Mouse (Mus musculus) c-Kit-positive CD71-positive TER-119-positive erythroid progenitor cells, embryonic 14.5 days (primary cell): Measurements from ENCODE around the gene Scube3.
"Not testable (repeated sequence)": the region's sequence is repeated elsewhere in the genome, so short reads cannot be mapped to it uniquely, and the experiment has no call there.

Source experiments
- DNase-seq: peaks from one replicate; pipeline ENCODE4 v3.0.0-alpha.2; 2013; ENCODE audit warnings: low spot score

The Scube3 gene

GRCm38 (mm10) chr17:28222463-28222862 is 80.5 kb downstream of the Scube3 start:
- DNase-seq = not testable (repeated sequence)

DNA sequence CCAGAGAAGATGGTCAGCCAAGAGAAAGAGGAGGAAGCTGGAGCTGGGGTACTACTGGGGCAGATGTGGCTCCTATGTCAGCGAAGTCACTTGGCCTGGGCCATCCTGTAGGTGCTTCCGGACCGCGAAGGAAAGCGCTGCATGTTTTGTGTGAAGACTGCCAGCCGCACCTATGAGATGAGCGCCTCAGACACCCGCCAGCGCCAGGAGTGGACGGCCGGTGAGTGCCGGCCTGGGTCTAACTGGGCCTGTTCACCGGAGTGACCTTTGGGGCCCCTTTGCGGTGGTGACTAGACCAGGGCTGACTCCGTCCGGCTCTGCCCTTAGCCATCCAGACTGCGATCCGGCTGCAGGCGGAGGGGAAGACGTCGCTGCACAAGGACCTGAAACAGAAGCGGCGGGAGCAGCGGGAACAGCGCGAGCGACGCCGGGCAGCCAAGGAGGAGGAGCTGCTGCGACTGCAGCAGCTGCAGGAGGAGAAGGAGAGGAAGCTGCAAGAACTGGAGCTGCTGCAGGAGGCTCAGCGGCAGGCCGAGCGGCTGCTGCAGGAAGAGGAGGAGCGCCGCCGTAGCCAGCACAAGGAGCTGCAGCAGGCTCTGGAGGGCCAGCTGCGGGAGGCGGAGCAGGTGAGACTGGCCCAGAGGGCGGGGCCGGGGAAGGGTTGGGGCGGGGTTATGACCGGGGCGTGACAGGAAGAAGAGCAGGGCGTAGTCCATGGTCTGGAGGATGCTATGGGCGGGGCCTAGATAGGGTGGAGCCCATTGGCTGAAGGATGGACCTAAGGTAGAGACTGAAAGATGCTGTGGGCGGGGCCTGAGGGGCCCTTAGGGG is 81.8 kb downstream of the Scube3 start:
- peak; percentile 95 for DNase-seq
